Mouse (Mus musculus) E14TG2a.4 (cell line): ENCODE results near the gene Sugct.

Experiments used
- CTCF ChIP-seq: conservative IDR thresholded peaks from 2 replicates; pipeline ENCODE4 v1.5.1; 2014; ENCODE audit warnings: low read length
- NANOG ChIP-seq: IDR thresholded peaks from 2 replicates; pipeline ENCODE4 v1.6.1; 2014; ENCODE audit warnings: borderline replicate concordance, low read length, mixed read lengths
- POU5F1 ChIP-seq: IDR thresholded peaks from 2 replicates; pipeline ENCODE4 v1.6.1; 2014; ENCODE audit warnings: low read length, borderline replicate concordance

DNA sequence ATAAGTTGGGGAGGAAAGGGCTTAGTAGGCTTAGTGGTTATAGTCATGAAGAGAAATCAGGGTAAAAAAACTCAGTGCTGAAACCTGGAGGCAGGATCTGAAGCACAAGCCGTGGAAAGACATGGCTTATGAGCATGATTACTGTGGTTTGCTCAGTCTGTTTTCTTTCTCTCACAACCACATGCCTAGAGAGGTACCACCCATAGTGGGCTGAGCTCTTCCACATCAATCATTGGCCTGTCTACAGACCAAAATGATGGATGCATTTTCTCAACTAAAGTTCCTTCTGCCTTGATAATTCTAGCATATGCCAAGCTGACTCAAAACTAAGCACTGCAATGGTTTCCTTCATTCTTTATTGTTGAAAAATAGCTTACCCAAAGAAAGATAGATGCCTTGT, 817.3 kb downstream of the Sugct start:
- no peak for TF ChIP-seq CTCF
- TF ChIP-seq POU5F1 = no peak
- no peak for TF ChIP-seq NANOG
